9 mouse cellular contexts compared by ENCODE assay signal in genomic region chr5:99973941-99974340, GRCm38 (mm10). TPM values are rescaled to one million over a fixed set of nuclear protein-coding genes. Genes with fewer than 3 reads are reported as not detected.
DNase-seq lines count a peak whose midpoint lies in the region; ATAC-seq lines count a peak whose summit lies in the region.
"Had no signal": no experiment of that assay in that cellular context is flagged by ENCODE, and none has a peak within 500 bp of the region (broad histone marks: within the 10 kb centered on the region; RNA-seq: fewer than 3 reads in every experiment).

No protein-coding gene starts in this region.

- peak overlapping the region; percentile 29 for H3K4me2 ChIP-seq in kidney, embryonic 16.5 days (replicated peaks; ENCODE audit: low read depth, low read length)
- peak overlapping the region; percentile 93 for H3K4me2 ChIP-seq in embryonic facial prominence, embryonic 14.5 days (ENCODE audit: low read depth, low read length)
- H3K4me2 ChIP-seq in liver, embryonic 12.5 days: peak overlapping the region; percentile 73

- peaks cover 12% of the 10 kb centered on the region for H3K36me3 ChIP-seq in kidney, embryonic 16.5 days (ENCODE audit: insufficient read depth, low read length)
- H3K36me3 ChIP-seq in embryonic facial prominence, embryonic 14.5 days (ENCODE audit: control insufficient read depth, insufficient read depth, low read length): peaks cover 32% of the 10 kb centered on the region
- H3K36me3 ChIP-seq in liver, embryonic 12.5 days: peaks cover 66% of the 10 kb centered on the region

- no peak overlapping the region for H3K27ac ChIP-seq in kidney, embryonic 16.5 days (ENCODE audit: low read length)
- H3K27ac ChIP-seq in embryonic facial prominence, embryonic 14.5 days (replicated peaks; ENCODE audit: low read depth, low read length): 0 out of 2 replicates have a peak overlapping the region, but pooled peaks have one; percentile 21
- no peak overlapping the region for H3K27ac ChIP-seq in liver, embryonic 12.5 days

- no peaks in the 10 kb centered on the region for H3K27me3 ChIP-seq in kidney, embryonic 16.5 days (ENCODE audit: insufficient read depth, low read length)
- no peaks in the 10 kb centered on the region for H3K27me3 ChIP-seq in embryonic facial prominence, embryonic 14.5 days (replicated peaks; ENCODE audit: control insufficient read depth, insufficient read depth, low read length)
- H3K27me3 ChIP-seq in liver, embryonic 12.5 days (replicated peaks): no peaks in the 10 kb centered on the region

- H3K4me1 ChIP-seq in kidney, embryonic 16.5 days (ENCODE audit: insufficient read depth, low read length): peaks cover 28% of the 10 kb centered on the region
- H3K4me1 ChIP-seq in embryonic facial prominence, embryonic 14.5 days (ENCODE audit: control insufficient read depth, insufficient read depth, low read length): peaks cover 32% of the 10 kb centered on the region
- H3K4me1 ChIP-seq in liver, embryonic 12.5 days: peaks cover 53% of the 10 kb centered on the region

- WGBS in kidney, embryonic 16.5 days: 9% methylated on average over 2 of the region's 2 CpGs
- 18% methylated on average over 2 of the region's 2 CpGs for WGBS in embryonic facial prominence, embryonic 14.5 days
- 6% methylated on average over 2 of the region's 2 CpGs for WGBS in liver, embryonic 12.5 days (ENCODE audit: insufficient replicate concordance)

- peak overlapping the region; percentile 19 for H3K4me3 ChIP-seq in kidney, embryonic 16.5 days (ENCODE audit: low read length)
- H3K4me3 ChIP-seq in embryonic facial prominence, embryonic 14.5 days (ENCODE audit: low read depth, low read length): no peak overlapping the region
- H3K4me3 ChIP-seq in liver, embryonic 12.5 days: peak overlapping the region; percentile 12

- DNase-seq in kidney, adult 9 months: no peak
- DNase-seq in ES-CJ7 (ENCODE audit: low read depth, low spot score): peak; percentile 38
- DNase-seq in embryonic facial prominence, embryonic 14.5 days (ENCODE audit: low spot score): peak; percentile 53
- DNase-seq in cerebellum, postnatal 14 days: no peak
- no peak for DNase-seq in kidney, adult 8-10 months

- no peak overlapping the region for H3K9ac ChIP-seq in kidney, embryonic 16.5 days (replicated peaks; ENCODE audit: low read length)
- H3K9ac ChIP-seq in embryonic facial prominence, embryonic 14.5 days (ENCODE audit: low read depth, low read length): no peak overlapping the region
- H3K9ac ChIP-seq in liver, embryonic 12.5 days: no peak overlapping the region; the same call in 1 of the 2 replicates

- ATAC-seq in kidney, embryonic 16.5 days (ENCODE audit: low FRiP score, low TSS enrichment): no peak
- no peak for ATAC-seq in embryonic facial prominence, embryonic 14.5 days (ENCODE audit: low read depth)
- no peak for ATAC-seq in liver, embryonic 12.5 days
- ATAC-seq in erythroid progenitor cell, adult 5-6 weeks (replicated peaks; ENCODE audit: low FRiP score, poor library complexity, severe bottlenecking): no peak

- no peaks in the 10 kb centered on the region for H3K9me3 ChIP-seq in kidney, embryonic 16.5 days (ENCODE audit: low read length)
- no peaks in the 10 kb centered on the region for H3K9me3 ChIP-seq in embryonic facial prominence, embryonic 14.5 days (ENCODE audit: control insufficient read depth, low read length)
- no peaks in the 10 kb centered on the region for H3K9me3 ChIP-seq in liver, embryonic 12.5 days (replicated peaks)

RNA-seq across cellular contexts. Expression of gene Hnrnpd, which starts 4.8 kb away (rescaled TPM):
- 57.2 and 84.8 TPM in 2 replicates for polyA plus RNA-seq in kidney, embryonic 16.5 days (2015; fragmentation: Nextera tagmentation; extraction: Ambion mirVana)
- 127 and 140 TPM in 2 replicates for polyA plus RNA-seq in embryonic facial prominence, embryonic 14.5 days (2014; fragmentation: Nextera tagmentation; extraction: Ambion mirVana)
- polyA plus RNA-seq in liver, embryonic 12.5 days (2016; fragmentation: Nextera tagmentation; extraction: Ambion mirVana): 245 and 254 TPM in 2 replicates
- 231 and 281 TPM in 2 replicates for total RNA-seq in erythroid progenitor cell, adult 5-6 weeks (2015; ENCODE audit: low replicate concordance)
- total RNA-seq in erythroid progenitor cell, adult 5-6 weeks (2017; ENCODE audit: low replicate concordance): 118 and 215 TPM in 2 replicates

RNA-seq across cellular contexts. Expression of gene 4930524J08Rik, which starts 4.9 kb away (rescaled TPM):
- polyA plus RNA-seq in kidney, embryonic 16.5 days (2015; fragmentation: Nextera tagmentation; extraction: Ambion mirVana): 1.5 and 2.0 TPM in 2 replicates
- 1.7 and 2.4 TPM in 2 replicates for polyA plus RNA-seq in embryonic facial prominence, embryonic 14.5 days (2014; fragmentation: Nextera tagmentation; extraction: Ambion mirVana)
- polyA plus RNA-seq in liver, embryonic 12.5 days (2016; fragmentation: Nextera tagmentation; extraction: Ambion mirVana): 0.71 and 2.0 TPM in 2 replicates
- 8.8 TPM in 1 of 2 replicates, not detected in the other for total RNA-seq in erythroid progenitor cell, adult 5-6 weeks (2015; ENCODE audit: low replicate concordance)
- 3.9 TPM in 1 of 2 replicates, not detected in the other for total RNA-seq in erythroid progenitor cell, adult 5-6 weeks (2017; ENCODE audit: low replicate concordance)
- total RNA-seq: neutrophil, adult 5-6 weeks had no signal

Comparison
In these comparisons a context has a peak if more than half of its experiments do, and no peak if none do; other contexts are left out.
1. H3K4me2 ChIP-seq: peak in every context shown above with its lines; median percentile 93 in embryonic facial prominence, embryonic 14.5 days; 73 in liver, embryonic 12.5 days; 29 in kidney, embryonic 16.5 days.
2. DNase-seq: peak in ES-CJ7 (single experiment) and embryonic facial prominence, embryonic 14.5 days (single experiment); none in kidney, adult 9 months (single experiment), cerebellum, postnatal 14 days (0 of 2) and kidney, adult 8-10 months (0 of 2).